Mouse (Mus musculus) midbrain, postnatal 0 days (tissue): ENCODE data around the gene Nup54. TPM values are rescaled to one million over a fixed set of nuclear protein-coding genes. Genes with fewer than 3 reads are reported as not detected.
A peak's percentile ranks its signal among the peaks of the same experiment; 100 is the strongest.

Source experiments
- ATAC-seq: fragments of 200-750 bp; cut with Nextera tagmentation; 2 replicates; pipeline ENCODE4 v1.8.0; 2017; ENCODE audit warnings: moderate number of reproducible peaks, mild to moderate bottlenecking, moderate TSS enrichment, moderate library complexity; ENCODE audit not compliant: low FRiP score
- DNase-seq: peaks from one replicate; pipeline ENCODE4 v3.0.0-alpha.2; 2015; ENCODE audit warnings: low spot score
- H3K27ac ChIP-seq: fragments of 300-500 bp; sonication (generic); 2 replicates; pipeline ENCODE4 v1.5.1; 2014; ENCODE audit warnings: low read depth, mild to moderate bottlenecking, low read length, mixed read lengths
- H3K27me3 ChIP-seq: fragments of 300-500 bp; sonication (generic); 2 replicates; pipeline ENCODE4 v1.6.1; 2014; ENCODE audit warnings: low read length, control low read depth, mixed read lengths; ENCODE audit not compliant: insufficient read depth
- H3K36me3 ChIP-seq: fragments of 300-500 bp; sonication (generic); 2 replicates; pipeline ENCODE4 v1.6.1; 2014; ENCODE audit warnings: low read length, control low read depth, mixed read lengths; ENCODE audit not compliant: insufficient read depth
- H3K4me1 ChIP-seq: fragments of 300-500 bp; sonication (generic); 2 replicates; pipeline ENCODE4 v1.6.1; 2014; ENCODE audit warnings: mild to moderate bottlenecking, control low read depth, antibody characterized with exemption, low read length, mixed read lengths; ENCODE audit not compliant: insufficient read depth
- H3K4me2 ChIP-seq: fragments of 300-500 bp; sonication (generic); 2 replicates; pipeline ENCODE4 v1.6.1; 2014; ENCODE audit warnings: low read depth, mild to moderate bottlenecking, low read length, mixed read lengths; ENCODE audit not compliant: poor library complexity, severe bottlenecking
- H3K4me3 ChIP-seq: fragments of 300-500 bp; sonication (generic); 2 replicates; pipeline ENCODE4 v1.5.1; 2014; ENCODE audit warnings: low read depth, mild to moderate bottlenecking, low read length, moderate library complexity
- H3K9ac ChIP-seq: fragments of 300-500 bp; sonication (generic); replicated peaks from 2 replicates; pipeline ENCODE4 v1.6.1; 2014; ENCODE audit warnings: mild to moderate bottlenecking, low read length, moderate library complexity, mixed read lengths; ENCODE audit not compliant: poor library complexity, severe bottlenecking
- H3K9me3 ChIP-seq: fragments of 300-500 bp; sonication (generic); 2 replicates; pipeline ENCODE4 v1.6.1; 2016; ENCODE audit warnings: low read length, control low read depth
- CTCF ChIP-seq: IDR thresholded peaks from 2 replicates; pipeline ENCODE4 v1.5.1; 2016; ENCODE audit warnings: antibody characterized with exemption, mild to moderate bottlenecking
- WGBS: fragments of 180-500 bp; shearing (Covaris S2); extraction: QIAGEN DNeasy Blood & Tissue Kit; methylation state at CpG from one replicate; pipeline ENCODE4 v1.1.7; 2014; 5-methylcytosine and 5-hydroxymethylcytosine counted together
- polyA plus RNA-seq: library from polyadenylated mRNA; unstranded; fragments of >200 nt; fragmentation: Nextera tagmentation; extraction: Ambion mirVana; gene quantifications from 2 replicates; pipeline ENCODE4 v1.2.1, GENCODE M21; 2015
- total RNA-seq: library from RNA; depleted of rRNA; stranded (reverse); fragments of >200 nt; gene quantifications from 2 replicates; pipeline ENCODE4 v1.2.3, GENCODE M21; 2014

Gene Nup54
- total and polyA plus RNA-seq, 2 experiments from 2014 or later, result 52.6 to 91.8 TPM

DNA sequence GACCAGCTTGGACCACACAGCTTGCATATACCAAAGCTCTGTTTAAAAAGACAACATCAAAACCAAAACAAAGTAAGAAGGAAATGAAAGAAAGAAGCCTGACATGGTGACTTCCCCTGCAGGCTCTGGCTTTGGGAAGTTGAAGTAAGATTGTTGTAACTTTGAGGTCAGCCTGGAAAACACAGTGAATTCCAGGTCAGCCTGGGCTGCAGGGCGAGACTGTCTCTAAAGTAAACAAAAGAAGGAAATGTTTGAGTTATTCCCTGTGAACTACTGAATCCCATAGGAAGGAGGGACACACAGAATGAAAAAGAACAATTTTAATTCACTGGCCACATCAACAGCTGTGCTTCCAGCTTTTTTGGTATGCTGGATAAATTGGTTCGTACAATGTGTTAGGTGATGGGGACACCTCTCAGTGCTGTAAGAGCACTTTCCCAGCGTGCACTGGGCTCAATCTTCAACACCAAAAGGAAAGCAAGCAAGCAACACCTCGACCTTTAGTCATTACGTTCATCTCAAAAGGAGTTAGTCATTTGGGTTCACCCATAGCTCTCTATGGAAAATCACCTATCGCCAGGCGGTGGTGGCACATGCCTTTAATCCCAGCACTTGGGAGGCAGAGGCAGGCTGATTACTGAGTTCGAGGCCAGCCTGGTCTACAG, 32.2 kb upstream of the Nup54 start:
- Histone ChIP-seq H3K9me3 (no peaks in the 10 kb centered on the region), H3K4me2 (no peak overlapping the region), H3K27ac (no peak overlapping the region), H3K4me1 (no peaks in the 10 kb centered on the region), H3K9ac (no peak overlapping the region), H3K27me3 (no peaks in the 10 kb centered on the region), H3K4me3 (no peak overlapping the region), H3K36me3 (no peaks in the 10 kb centered on the region)
- TF ChIP-seq CTCF, result no peak
- DNase-seq (no peak), ATAC-seq (no peak)
- 79% methylated on average over 8 of the region's 8 CpGs for WGBS

- H3K4me2 ChIP-seq, result no peak overlapping the region
- 92% methylated on average over 5 of the region's 5 CpGs for WGBS
- H3K9ac ChIP-seq, result no peak overlapping the region
- H3K36me3 ChIP-seq, result peaks cover 3% of the 10 kb centered on the region; the same call in 1 of the 2 replicates
- H3K27me3 ChIP-seq, result no peaks in the 10 kb centered on the region
- DNase-seq (no peak), ATAC-seq (no peak)
- H3K4me3 ChIP-seq, result no peak overlapping the region
- no peaks in the 10 kb centered on the region for H3K9me3 ChIP-seq
- H3K27ac ChIP-seq, result no peak overlapping the region
- no peak for TF ChIP-seq CTCF
- no peaks in the 10 kb centered on the region for H3K4me1 ChIP-seq
Measured at GRCm38 (mm10) chr5:92465511-92465910, 30.5 kb upstream of the Nup54 start.

GRCm38 (mm10) chr5:92461321-92461720, 26.3 kb upstream of the Nup54 start:
- Histone ChIP-seq H3K9ac (no peak overlapping the region), H3K27ac (no peak overlapping the region), H3K9me3 (no peaks in the 10 kb centered on the region), H3K4me1 (no peaks in the 10 kb centered on the region), H3K27me3 (no peaks in the 10 kb centered on the region), H3K4me3 (no peak overlapping the region), H3K36me3 (peaks cover 13% of the 10 kb centered on the region; the same call in 1 of the 2 replicates), H3K4me2 (no peak overlapping the region)
- peak; percentile 66 for DNase-seq
- WGBS, result 17% methylated on average over 5 of the region's 5 CpGs
- peak; percentile 80 for TF ChIP-seq CTCF
- no peak for ATAC-seq

- Histone ChIP-seq H3K9ac (no peak overlapping the region), H3K4me1 (no peaks in the 10 kb centered on the region), H3K4me3 (no peak overlapping the region), H3K36me3 (peaks cover 25% of the 10 kb centered on the region), H3K27ac (no peak overlapping the region), H3K4me2 (no peak overlapping the region), H3K27me3 (no peaks in the 10 kb centered on the region), H3K9me3 (no peaks in the 10 kb centered on the region)
- ATAC-seq, result no peak
- DNase-seq, result no peak
- WGBS, result 44% methylated on average over 5 of the region's 5 CpGs
- TF ChIP-seq CTCF, result no peak
Measured at GRCm38 (mm10) chr5:92458726-92459125, 23.7 kb upstream of the Nup54 start.

GRCm38 (mm10) chr5:92457410-92457809, 22.4 kb upstream of the Nup54 start:
- H3K27ac ChIP-seq, result no peak overlapping the region
- peaks cover 35% of the 10 kb centered on the region for H3K36me3 ChIP-seq
- TF ChIP-seq CTCF, result no peak
- H3K9ac ChIP-seq, result no peak overlapping the region
- no peaks in the 10 kb centered on the region for H3K27me3 ChIP-seq
- no peaks in the 10 kb centered on the region for H3K9me3 ChIP-seq
- 79% methylated on average over 2 of the region's 2 CpGs for WGBS
- DNase-seq (no peak), ATAC-seq (no peak)
- H3K4me1 ChIP-seq, result no peaks in the 10 kb centered on the region
- H3K4me3 ChIP-seq, result no peak overlapping the region
- no peak overlapping the region for H3K4me2 ChIP-seq

DNA sequence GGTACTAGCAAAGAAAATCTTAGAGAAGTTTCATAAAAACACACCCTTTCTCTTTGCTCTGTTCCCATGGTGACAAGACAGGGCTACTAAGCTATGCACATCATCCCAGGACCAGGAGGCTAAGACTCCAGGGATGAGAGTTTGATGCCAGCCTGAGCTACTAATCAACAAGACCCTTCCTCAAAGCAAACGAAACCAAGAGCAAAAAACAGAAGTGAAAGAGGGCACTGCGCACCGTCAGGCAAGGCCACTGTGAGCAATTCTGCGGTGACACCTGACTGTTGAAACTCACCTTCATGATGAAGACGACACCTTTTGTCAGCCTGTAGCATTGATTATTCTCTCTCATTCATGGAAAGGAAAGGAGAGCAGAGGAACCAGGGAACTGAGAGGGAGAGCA, 17.9 kb upstream of the Nup54 start:
- DNase-seq (no peak), ATAC-seq (no peak)
- Histone ChIP-seq H3K9me3 (no peaks in the 10 kb centered on the region), H3K4me1 (no peaks in the 10 kb centered on the region), H3K9ac (no peak overlapping the region), H3K4me3 (no peak overlapping the region), H3K27ac (no peak overlapping the region), H3K36me3 (peaks cover 56% of the 10 kb centered on the region), H3K27me3 (no peaks in the 10 kb centered on the region), H3K4me2 (no peak overlapping the region)
- TF ChIP-seq CTCF, result no peak
- WGBS, result 93% methylated on average over 5 of the region's 5 CpGs
